Mouse (Mus musculus): ENCODE results near the gene Hoxb3.

GRCm38 (mm10) chr11:96286739-96287385 is 36.3 kb upstream of the Hoxb3 start:
- no peak for TF ChIP-seq CTCF (IDR thresholded peaks at IDR 0.05; ENCODE audit: insufficient read depth, low read length)
- no peak for TF ChIP-seq POLR2A (IDR thresholded peaks at IDR 0.05; ENCODE audit: borderline replicate concordance, extremely low read depth, low read depth, low read length)
